Mouse (Mus musculus) CD8-positive naive resting alpha-beta T cell, adult 57 days (primary cell): ENCODE results near the gene Nat8f5. TPM values are rescaled to one million over a fixed set of nuclear protein-coding genes. Genes with fewer than 3 reads are reported as not detected.

Experiments
- total RNA-seq: library from RNA; stranded (reverse); gene quantifications from one replicate; pipeline ENCODE4 v1.2.4, GENCODE M21; 2023

Nat8f5 gene
- total RNA-seq, result not detected

DNA sequence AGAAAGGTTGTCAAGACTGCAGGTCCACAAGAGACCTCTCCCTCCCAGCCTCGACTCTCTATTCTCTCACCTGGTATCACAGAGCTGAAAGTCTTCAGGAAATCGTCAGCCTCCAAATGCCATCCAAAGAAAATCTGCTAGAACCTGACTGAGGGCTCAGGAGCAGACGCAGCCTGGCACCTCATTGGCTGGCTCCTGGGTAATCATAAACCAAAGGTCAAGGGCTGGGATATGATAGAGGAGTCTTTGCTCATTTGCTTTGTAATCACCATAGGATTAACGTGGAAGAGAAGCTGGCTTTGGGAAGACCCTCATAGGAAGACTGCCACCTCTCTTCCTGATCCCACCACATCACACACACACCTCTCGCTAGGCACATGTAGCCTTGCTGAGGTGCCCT lies at the start of gene Nat8f5, which contains the start of gene Nat8f6:
TSS of gene Nat8f5 (minus strand) at position 136 of the 400 bp plus-strand sequence.
TSS of gene Nat8f6 (minus strand) at position 118 of the 400 bp plus-strand sequence.

DNA sequence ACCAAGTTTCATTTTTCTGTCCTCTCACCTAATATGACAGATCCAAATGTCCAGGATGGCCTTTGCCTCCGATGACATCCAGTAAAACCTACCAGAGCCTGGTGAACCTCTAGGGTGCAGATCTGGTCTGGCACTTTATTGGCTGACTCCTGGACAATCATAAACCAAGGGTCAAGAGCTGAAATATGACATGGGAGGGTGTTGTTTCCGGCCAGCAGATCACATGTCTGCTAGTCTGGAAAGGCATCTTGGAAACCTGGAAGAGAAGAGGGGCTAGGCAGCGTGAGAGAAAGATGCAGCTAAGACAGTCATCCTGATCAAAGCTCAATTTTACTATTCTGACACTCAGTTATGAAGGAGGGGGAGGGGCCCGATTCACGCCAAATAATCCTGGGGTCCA lies 48.2 kb upstream of the Nat8f5 start, which contains the start of gene Nat8f2:
TSS of gene Nat8f2 (minus strand) at position 153 of the 400 bp plus-strand sequence.

DNA sequence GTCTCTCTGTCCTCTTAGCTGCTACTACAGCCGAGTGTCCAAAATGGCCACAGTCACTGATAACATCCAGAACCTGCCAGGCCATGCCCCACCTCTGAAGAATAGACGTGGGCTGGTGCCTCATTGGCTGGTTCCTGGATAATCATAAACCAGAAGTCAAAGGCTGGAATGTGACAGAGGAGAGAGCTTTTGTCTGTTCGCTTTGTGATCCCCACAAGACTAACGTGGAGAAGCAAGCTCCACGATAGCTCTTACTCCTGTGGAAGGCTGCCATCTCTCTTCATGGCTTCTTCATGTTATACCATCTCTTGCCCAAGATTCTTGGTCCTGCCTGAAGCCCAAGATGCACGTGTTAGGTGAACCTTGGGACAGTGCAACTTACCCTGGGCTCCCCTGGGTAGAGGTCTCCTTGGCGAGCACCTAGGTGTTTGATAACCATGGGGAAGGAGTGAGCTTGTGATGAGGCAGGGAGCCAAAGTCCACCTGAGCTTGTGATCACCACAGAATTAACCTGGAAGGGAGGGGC lies 11.1 kb upstream of the Nat8f5 start, which contains the start of gene Nat8:
TSS of gene Nat8 (minus strand) at position 287 of the 526 bp plus-strand sequence.

Other genes with a start within 250 kb of the Nat8f5 start
- 2.6 TPM for gene Alms1, start 233.4 kb downstream of the Nat8f5 start, total RNA-seq
- gene Nat8f7, start 107.8 kb downstream of the Nat8f5 start, total RNA-seq, result not detected
- gene Nat8f3, start 55.2 kb downstream of the Nat8f5 start, total RNA-seq, result not detected
- gene Nat8f6, start within 50 bp of the Nat8f5 start, total RNA-seq, result not detected
- not detected for gene Nat8, start 11.1 kb upstream of the Nat8f5 start, total RNA-seq
- 0.70 TPM for gene Nat8f2, start 48.2 kb upstream of the Nat8f5 start, total RNA-seq
- gene Nat8f4, start 83.9 kb upstream of the Nat8f5 start, total RNA-seq, result 2.5 TPM
- 22.4 TPM for gene Tprkb, start 90.9 kb upstream of the Nat8f5 start, total RNA-seq
- gene Nat8f1, start 94.7 kb upstream of the Nat8f5 start, total RNA-seq, result 4.9 TPM
- gene Dusp11, start 140.7 kb upstream of the Nat8f5 start, total RNA-seq, result 239 TPM
- not detected for gene Figla, start 195.2 kb upstream of the Nat8f5 start, total RNA-seq
- 3.2 TPM for gene Add2, start 207.7 kb upstream of the Nat8f5 start, total RNA-seq